Mouse (Mus musculus): ENCODE measurements at regions not wholly inside any gene's neighbourhood (a gene's known extent, or its start where the extent isn't known, plus 50 kb on each side); places are given as distances from the start of the nearest gene placed in this dataset.

DNA sequence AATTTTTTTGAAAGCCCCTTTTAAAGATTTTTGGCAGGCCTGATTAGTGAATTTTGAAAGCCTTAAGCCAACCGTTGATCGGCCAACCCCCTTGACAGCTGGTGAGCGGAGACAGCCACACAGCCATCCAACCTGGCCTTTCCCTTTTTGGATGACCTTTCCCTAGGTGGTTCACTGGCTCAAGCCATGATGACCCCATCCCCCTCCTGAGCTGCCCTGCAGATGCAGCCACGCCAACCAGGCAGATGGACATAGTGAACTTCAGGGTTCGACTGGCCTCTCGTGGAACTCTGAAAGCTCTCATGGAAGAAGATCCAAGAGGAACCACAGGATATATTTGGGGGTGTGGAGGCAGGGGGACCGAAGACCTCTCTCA lies 79.1 kb upstream of the Igsf21 start:
- no peak for TF ChIP-seq CTCF (IDR thresholded peaks at IDR 0.05; ENCODE audit: low read depth, low read length)
- TF ChIP-seq POLR2A (IDR thresholded peaks at IDR 0.05; ENCODE audit: insufficient read depth, low read length), result no peak
- no peak for TF ChIP-seq EP300 (IDR thresholded peaks at IDR 0.05; ENCODE audit: insufficient read depth, low read depth, low read length)
